Mouse (Mus musculus) kidney, adult 8-10 months (tissue): Measurements from ENCODE around the gene Spon1.

Experiments used
- DNase-seq, 2 experiments: peaks; one replicate each; pipeline ENCODE4 v3.0.0; 2022

Gene Spon1

DNA sequence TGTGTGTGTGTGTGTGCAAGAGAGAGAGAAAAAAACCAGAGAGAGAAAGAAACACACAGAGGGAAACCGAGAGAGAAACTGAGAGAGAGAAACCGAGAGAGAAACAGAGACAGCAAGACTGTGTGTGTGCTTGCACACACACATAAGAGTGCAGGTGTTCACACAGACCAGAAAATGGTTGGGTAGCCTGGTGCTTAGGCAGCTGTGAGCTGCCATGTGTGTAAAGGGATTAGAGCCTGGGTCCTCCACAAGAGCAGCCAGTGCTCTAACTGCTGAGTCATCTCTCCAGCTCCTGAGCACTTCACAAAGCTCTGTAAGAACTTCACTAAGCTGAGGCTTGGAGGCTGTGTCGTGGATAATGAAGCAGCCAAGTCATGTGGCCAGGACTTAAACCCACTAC lies 80.8 kb downstream of the Spon1 start:
- no peak for DNase-seq

DNA sequence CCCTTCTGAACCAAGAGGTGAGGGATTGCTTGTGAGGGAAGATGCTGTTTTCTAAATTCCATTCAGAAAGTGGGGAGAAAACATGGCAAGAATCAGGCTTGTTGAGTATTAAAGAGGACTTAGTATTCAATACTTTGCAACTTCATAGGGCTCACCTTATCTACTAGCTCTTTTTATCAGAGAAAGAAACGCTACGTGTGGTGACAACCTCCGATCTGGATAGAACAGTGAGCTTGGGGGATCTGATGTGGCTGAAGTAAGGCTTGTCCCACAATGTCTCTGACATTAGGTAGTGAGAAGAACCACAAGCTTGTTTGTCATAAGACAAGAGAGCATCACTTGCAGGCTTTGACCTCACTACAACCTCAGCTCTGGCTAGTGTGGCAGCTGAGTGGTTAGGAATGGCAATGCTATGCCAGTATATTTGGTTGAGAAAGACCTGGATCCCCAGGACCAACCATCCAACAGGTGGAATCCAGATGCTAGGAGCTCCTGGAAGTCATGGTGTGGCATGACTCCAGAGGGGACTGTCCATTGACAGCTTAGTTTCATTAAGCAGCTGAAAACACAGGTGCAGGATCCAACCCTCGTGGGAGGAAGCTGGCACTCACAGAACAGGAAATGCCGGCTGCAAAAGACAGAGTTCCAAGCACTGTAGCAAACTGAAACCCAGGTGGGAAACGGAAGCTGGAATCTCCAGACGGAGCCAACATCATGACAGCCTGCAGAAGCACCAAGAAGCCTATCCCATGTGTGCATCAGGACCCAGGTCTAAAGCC lies 81.4 kb downstream of the Spon1 start:
- no peak for DNase-seq

DNA sequence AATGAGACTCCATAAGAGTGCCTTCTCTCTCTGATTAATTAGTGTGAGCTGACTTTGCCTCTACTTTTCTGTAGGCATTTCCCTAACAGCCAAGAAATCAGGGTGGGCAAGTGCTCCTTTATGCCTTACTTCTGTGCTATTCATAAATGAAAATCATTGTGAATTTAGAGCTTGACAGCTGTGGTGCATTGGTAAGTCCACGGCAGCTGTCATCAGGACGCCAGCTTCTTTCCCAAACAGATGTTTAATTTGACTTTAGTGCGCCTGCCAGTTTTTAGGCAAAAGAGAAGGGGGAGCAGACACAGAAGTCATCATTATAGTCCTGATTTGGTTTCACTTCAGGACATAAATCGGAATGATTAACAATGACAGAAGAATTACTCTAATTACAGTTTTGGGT lies 84.6 kb downstream of the Spon1 start:
- no peak for DNase-seq

DNA sequence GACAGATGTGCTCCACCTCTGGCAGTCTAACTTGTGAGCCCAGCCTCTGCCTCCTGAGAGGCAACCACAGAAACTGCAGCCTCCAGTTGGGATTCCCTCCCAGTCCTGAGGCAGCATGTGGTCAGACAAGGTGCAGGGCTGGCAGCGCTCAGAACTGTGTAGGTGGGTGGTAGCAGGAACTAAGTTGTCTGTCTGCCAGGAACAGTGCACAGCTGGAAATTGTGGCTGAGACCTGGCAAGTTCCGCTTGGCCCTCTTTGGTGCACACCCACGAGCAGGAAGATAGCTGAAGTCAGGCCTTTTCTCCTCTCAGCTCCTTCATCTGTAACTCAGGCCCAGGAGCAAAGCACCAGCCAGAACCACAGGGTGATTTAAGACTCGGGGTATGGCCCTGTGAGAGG lies 89.6 kb downstream of the Spon1 start:
- no peak for DNase-seq

DNA sequence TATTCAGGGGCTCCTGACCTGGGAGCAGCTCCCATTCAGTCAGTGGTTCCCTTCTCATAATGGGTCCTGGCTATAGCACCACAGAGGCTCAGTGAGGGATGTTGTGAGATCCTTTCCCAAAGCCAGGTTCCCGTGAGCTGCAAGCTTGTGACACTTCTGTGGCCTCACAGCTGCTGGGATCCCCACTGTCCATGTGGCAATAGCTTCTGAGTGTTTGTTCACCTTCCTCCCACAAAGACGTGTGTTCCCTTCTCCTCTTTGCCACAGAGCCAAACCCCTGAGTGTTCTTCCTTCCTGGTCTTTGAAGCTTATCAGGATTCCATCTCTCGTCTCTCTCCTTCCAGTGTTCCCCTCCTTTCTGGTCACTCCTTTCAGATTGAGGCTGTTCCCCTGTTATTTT lies 90.3 kb downstream of the Spon1 start:
- DNase-seq, result no peak

DNA sequence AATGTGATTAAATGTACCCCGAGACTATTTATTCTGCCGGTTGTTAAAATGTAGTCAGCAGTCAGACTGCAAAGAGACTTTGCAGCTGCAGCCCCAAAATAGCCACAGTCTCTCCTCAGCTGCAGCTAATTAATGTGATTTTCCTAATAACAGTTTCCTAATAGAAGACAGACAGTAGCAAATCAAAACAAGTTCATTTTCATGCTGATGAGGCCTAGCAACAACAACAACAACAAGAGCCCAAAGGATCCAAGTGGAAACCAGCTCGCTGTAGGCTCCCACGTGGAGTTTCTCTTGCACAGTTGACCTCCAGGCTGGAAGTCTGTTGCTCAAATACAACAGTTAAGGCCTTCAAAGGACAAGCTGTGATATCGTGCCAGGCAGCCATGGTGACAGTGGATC lies 93.7 kb downstream of the Spon1 start:
- peak; percentile 2 to 3 for DNase-seq

DNA sequence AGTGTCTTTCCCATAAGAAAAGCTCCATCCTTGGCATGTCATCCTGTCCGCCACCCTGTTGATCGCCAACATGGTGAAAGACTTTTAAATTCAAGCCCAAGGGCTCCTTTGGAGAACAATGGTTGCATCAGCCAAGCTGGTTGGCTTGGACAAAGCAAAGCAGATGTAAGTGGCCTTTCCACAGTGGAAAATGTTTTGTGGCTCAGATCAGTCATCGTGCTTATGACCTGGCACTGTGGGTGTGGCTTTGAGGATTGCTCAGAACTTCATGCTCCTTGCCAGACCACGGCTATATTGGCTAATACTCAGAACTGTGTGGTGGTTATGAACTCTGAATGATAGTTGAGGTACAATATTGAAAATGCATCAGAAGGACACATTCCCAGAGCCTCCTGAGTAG lies 96.2 kb downstream of the Spon1 start:
- DNase-seq, result no peak

DNA sequence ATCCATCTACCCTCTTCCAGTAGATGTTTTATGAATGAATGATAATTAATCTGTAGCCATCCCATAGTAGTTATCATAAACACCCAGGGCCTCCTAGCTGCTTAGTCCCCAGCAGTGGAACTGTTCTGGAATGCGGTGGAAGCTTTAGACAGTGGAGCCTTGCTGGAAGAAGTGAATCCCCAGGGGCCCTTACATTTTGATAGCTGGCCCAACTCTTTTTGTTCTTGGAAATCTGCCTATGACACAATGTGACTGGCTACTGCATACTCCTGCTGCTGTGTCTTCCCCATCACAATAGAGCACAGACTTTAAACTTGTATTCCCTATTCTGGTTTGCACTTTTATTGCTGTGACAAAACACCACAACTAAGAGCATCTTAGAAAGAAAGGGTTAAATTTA lies 107.0 kb downstream of the Spon1 start:
- no peak for DNase-seq

DNA sequence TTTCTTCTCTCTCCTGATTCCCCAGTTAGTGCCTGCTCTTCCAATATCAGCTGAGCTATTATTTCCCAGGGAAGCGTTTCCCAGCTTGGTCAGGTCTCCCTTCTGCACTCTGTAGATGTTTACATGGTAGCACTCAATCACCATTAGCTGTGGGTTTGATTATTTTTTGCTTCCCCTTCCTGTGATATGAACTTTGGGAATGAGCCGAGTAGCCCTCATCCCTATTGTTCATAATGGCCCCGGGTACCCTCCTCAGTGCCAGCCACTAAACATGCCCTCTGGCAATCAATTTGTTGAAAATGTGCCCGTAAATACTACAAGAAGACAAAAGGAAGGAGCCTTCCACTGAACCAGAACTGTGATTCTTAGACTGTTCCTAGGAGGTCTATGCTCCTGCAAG lies 111.7 kb downstream of the Spon1 start:
- no peak for DNase-seq

DNA sequence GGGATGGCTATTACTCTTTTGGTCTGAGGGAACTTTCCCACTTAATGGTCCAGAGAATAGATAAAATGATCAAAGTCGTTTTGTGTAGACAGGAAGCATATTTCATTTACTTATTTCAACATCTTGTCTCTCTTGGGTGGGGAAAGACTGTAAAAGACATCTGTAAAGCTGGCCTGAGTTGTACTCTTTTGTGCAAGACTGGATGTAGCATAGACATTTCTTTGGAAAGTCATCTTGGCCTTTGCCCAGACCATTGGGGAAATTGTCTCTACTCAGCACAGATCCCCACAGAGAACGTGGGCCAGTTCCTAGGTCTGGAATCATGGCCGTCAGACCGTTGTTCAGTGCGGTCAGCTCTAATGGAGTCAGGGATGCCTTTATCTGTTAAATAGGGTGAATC lies 112.1 kb downstream of the Spon1 start:
- no peak for DNase-seq

DNA sequence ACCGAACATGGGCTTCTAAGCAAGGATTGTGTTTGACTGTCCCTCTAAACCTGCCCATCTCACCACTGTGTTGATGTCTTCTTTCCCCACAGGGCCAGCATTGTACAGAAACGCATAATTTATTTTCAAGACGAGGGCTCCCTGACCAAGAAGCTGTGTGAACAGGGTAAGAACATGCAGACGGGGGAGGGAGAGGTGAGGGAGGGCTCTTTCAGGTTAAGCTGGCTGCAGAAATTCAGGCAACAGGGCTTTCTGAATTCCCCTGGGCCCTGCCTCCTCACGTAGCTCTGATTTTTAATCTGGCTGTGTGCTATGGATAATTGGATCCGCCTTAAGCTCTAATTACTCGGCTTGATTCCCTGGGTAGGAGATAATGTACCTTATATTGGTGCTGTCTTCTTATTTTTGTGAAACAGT lies 113.3 kb downstream of the Spon1 start:
- no peak for DNase-seq

DNA sequence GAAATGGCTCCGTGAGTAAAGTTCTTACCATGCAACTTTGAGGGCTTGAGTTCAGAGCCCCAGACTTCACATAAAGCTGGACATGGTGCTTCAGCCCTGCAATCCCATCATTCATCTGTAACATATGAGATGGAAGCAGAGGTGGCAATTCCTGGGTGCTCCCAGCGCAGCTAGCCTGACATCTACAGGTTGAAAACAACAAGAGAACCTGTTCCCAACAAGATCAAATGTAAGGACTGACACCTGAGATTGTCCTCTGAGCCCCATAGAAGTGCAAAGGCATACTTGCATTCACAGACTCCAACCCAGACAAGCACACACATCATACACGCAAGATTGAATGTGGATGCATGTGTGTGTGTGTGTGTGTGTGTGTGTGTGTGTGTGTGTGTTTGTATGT lies 114.2 kb downstream of the Spon1 start:
- DNase-seq, result no peak

DNA sequence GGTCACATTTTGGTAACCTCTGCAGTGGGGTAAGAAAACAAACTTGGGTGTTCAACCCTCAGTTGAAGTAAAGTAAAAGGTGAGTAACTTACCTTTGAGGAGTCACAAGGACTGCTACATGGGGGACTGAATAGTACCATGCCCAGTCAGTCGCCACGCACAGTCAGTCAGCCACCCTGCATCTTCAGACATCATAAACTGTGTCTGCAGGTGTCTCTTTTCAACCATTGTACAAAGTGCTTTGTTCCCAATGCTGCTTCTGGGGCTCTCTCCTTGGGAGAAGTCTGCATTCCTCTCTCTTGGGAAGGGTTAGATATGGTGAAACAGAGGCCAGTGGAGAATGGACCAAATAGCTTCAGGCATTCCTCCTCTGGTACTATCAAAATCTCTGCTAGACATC lies 125.0 kb downstream of the Spon1 start:
- DNase-seq, result no peak

DNA sequence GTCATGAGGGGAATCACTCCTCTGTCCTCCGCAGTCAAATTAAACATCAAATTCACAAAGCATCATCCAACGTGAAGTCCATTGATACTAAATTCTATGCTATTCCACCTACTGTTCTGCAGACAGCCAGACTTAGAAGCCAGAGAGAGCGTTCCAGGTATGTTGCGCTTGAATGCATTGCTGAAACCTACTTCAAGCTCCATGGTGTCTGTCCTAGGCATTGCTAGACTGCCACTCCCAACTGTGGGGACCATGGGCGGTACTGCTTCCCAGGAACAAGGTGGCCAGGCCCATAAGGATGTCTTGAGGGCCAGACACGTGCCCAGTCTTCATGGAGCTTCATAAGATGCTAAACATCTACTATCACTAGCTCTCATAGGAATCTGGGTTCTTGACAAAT lies 125.7 kb downstream of the Spon1 start:
- no peak for DNase-seq

DNA sequence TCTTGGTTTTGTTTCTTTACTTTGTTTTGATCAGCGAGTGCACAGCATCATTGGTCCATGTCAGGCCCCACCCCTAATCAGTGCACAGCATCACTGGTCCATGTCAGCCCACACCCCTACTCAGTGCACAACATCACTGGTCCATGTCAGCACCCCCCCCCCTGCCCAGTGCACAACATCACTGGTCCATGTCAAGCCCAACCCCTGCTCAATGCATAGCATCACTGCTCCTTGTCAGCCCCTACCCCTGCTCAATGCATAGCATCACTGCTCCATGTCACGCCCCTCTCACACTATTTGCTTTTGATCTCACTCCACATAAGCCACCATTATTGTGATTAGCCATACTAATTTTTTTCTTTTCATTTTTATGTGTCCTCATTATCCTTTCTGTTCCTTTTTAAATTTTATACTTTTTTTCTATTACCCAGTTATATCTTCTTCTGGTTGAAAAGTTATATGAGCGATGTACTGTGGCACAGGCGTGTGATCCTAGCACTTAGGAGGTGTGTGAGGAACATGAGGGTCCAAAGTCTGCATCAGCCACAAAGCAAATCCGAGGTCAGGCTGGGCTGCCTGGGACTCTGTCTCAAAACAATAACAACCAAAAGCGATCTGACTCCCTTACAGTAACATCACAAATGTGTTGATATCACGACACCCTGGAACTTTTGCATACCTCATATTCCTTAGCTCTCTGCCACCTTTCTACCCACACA lies 128.3 kb downstream of the Spon1 start:
- peak in 1 of 2 experiments; percentile 3 for DNase-seq

DNA sequence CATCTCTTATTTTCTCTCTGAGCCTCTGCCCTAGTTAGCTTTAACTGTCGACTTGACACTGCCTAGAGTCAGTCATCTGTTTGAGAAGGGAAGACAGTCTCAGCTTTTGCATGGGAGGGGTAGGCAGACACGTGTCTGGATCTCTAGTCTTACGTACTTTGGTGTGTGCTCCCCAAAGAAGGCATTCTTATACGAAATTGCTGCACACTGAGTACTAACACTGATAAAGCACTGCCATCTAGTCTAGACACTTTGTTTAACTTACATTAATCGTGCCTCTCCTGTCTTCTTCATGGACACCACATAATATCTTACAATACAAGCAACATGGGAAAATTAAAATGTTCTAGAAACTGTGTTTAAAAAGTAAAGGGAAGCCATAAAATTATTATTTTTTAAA lies 129.5 kb downstream of the Spon1 start:
- no peak for DNase-seq

DNA sequence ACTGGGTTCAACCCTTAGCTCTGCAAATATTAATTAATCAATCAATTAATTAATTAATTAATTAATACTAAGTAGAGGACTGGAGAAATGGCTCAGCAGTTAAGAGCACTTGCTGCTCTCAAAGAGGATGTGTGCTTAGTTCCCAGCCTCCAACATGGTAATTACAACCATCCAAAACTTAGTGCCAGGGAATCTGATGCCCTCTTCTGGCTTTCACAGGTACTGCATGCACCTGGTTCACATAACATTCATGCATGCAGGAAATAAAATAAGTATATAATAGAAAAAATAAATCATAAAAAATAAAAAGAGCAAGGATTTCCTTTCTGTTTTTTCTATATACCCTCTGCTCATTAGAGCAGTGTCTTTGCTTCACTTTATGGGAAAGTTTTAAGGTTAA lies 132.6 kb downstream of the Spon1 start:
- no peak for DNase-seq

DNA sequence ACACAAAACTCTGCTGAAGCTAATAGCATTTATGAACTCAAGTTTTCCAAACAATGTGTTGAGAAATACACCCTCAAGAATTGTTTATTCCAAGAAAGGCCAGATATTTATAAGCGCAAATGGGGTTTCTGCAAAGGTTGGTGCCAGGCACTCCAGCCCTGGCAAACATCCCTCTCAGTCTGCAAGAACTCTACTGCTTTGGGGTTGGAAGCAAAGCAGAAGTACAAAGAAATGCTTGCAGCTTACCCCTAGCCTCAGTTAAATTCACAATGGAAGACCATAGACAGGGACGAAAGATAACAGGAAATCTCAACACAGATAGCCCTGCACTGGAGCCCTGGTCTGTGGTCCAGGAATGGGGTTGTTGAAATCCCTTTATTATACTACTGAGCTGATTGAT lies 135.7 kb downstream of the Spon1 start:
- no peak for DNase-seq

DNA sequence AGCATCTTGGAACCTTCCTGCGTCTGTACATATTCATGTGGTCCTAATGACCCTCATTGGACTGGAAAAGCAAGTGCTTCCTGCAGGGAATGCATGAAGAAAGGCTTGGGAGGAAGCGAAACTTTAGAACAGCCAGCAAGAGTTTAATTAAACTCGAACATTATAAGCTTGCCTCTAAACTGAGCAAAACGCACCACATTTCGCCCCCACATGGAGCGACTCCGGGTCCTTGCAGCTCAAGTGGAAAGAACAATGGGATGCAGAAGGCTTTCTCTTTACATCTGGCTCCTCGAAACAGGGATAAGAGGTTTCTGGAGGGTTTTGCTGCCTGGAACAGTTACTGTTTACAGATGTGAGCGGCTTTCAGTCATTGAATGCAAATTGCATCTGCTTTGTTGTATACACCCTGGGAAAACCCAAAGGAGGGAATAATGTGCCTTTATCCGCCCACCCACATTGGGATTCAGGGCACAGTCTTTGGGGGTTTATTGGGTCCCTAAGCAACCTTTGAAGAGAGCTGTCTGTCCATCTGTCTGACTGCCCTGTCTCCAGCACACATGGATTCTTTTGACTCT lies 136.2 kb downstream of the Spon1 start:
- no peak for DNase-seq

DNA sequence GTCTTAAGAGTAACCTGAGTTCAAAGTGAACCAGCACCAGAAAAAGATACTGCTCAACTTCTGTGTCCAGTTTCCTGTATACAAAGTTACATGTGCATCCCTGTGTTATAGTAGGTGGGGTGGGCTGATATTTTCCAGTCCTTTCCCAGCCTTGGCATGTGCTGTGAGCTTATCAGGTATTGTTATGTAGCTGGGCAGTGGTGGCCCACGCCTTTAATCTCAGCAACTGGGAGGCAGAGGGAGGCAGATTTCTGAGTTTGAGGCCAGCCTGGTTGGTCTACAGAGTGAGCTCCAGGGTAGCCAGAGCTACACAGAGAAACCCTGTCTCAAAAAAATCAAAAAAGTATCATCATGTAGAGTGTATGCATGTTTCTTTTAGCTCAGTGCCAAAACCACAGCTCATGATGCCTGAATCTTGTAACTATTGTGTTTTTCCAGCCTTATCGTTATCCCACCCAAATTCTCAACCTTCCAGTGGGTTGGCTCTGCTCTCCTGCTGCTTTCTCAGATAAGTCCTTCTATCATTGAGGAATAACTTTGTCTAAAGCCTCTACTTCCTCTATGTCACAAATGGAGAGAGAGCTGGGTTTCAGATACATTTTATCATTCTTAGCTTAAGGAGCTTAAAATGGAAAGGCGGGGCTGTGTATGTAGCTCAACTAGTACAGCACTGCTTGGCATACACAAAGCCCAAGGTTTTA lies 137.5 kb downstream of the Spon1 start:
- DNase-seq, result no peak

DNA sequence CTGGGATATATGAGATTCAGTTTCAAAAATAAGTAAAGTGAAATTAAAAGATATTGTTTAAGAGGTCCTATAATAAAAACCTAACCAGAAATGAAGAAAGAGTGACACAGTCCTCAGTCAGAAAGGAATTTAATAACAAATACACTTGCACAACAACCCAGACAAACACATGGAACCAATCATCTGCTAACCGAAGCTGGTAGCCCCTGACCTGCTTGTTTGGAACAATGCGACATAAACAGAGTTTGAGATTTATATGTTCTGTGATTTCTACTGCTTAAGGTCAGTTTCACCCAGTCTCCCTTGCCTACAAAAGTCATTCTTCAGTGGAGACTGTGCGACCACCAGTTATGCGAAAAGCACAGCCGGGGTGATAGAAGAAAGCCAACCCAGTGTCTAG lies 138.1 kb downstream of the Spon1 start:
- no peak for DNase-seq

DNA sequence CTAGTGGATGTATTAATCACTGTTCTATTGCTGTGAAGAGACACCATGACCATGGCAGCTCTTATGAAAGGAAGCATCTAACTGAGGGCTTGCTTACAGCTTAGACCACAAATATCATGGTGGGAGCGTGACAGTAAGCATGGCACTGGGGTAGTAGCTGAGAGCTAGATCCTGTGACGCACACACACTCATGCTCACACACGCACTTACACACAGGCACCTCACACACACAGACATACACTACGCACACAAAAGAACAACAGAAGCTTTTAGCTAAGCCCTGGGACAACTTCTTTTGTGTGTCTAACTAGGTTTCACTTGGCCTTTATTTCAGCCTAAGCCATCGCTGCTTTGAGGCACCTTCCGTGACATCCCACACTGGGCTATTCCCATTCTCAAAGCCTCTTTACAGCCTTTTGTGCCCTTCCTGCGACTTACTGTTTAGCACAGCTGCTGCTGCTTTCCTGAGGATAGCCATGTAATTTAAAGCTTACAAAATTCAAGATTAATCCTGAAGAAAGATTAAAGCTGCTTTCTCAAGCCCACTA lies 138.6 kb downstream of the Spon1 start:
- no peak for DNase-seq

DNA sequence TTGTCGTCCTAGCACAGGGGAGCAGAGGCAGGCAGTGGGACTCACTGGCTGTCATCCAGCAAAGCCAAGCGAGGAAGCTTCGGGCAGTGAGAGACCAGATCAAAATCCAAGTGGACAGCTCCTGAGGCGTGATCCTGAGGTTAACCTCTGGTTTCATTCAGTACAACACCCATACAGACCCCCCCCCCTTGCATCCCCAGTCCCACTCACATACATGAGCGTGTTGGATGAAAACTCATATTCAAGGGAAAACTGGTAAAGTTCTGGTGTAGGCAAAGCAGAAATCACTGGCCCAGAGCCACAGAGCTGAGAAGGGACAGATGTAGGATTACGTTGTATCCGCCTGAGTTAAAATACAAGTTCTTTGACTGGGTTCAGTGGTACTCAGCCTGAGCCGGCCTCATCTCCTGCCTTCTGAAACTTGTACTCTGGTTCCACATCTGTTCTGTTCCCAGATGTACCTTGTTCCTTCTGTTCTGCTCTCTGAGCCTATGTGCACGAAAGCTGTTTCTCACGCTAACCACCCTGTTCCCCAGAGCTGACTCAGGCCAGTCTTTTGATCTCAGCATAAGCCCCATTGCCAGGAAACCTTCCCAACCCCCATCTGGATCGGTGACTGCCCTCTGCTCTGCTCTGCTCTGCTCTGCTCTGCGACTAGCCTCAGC lies 143.5 kb downstream of the Spon1 start:
- peak; percentile 30 to 56 for DNase-seq
